Mouse (Mus musculus) ovary, postnatal 14 days (tissue): ENCODE results near the gene Olfr1342.

Experiments used
- DNase-seq: peaks from one replicate; pipeline ENCODE4 v3.0.0; 2022; ENCODE audit warnings: low spot score

Olfr1342 gene

DNA sequence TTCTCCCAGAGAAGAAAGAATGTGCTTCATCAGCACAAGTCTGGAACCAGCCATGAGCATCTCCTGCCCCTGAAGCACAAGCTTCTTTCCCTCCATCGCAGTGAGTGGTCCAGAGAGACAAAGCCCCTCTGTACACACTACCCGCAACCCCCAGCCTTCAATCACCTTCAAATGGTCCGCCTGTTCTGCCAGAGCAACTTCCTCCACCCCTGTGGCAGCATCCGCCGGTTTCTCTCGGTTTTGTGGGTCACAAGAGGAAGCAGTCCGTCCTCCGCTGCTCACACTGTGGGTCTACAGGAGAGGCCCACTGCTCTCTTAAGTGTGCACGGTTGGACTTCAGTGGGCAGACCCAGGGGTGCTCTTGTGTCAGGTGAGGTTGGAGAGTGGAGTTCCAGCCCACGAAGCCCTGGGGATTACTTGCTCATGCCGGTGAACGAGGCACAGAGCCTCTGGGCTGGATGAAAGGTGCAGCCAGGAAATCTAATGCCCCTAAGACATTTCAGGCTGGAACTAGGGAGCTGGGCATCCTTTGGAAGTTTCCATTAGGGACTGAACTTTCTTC, at the start of gene Olfr1342:
Olfr1342 (minus strand) TSS at position 345 of the 562 bp plus-strand sequence.
- DNase-seq, result no peak

DNA sequence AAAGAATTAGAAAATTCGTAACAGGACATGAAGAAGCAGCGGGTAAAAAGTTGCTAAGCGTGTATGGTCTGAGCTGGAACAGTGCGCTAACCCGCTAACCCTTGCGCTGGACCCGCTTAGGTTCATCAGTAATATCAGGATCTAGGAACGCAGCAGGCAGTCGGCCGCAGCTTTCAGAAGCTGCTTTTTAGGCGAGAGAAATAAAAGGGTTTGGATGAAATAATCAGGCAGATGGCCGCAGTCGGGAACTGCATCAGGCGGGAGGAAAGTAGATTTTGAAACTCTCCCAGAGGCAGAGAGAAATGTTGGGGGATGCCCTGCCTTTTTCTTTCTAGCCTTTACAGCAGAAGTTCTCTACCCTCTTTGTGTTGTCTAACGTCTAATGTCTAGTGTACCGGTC, 49.3 kb upstream of the Olfr1342 start:
- DNase-seq, result no peak

GRCm38 (mm10) chr4:118740988-118741698, 48.6 kb upstream of the Olfr1342 start:
- no peak for DNase-seq

- DNase-seq, result no peak
Observed at GRCm38 (mm10) chr4:118739574-118739973, 47.0 kb upstream of the Olfr1342 start.

GRCm38 (mm10) chr4:118731875-118732274, 39.3 kb upstream of the Olfr1342 start, which contains the start of gene Olfr1339:
TSS of gene Olfr1339 (plus strand) at chr4:118732175.
- no peak for DNase-seq

DNA sequence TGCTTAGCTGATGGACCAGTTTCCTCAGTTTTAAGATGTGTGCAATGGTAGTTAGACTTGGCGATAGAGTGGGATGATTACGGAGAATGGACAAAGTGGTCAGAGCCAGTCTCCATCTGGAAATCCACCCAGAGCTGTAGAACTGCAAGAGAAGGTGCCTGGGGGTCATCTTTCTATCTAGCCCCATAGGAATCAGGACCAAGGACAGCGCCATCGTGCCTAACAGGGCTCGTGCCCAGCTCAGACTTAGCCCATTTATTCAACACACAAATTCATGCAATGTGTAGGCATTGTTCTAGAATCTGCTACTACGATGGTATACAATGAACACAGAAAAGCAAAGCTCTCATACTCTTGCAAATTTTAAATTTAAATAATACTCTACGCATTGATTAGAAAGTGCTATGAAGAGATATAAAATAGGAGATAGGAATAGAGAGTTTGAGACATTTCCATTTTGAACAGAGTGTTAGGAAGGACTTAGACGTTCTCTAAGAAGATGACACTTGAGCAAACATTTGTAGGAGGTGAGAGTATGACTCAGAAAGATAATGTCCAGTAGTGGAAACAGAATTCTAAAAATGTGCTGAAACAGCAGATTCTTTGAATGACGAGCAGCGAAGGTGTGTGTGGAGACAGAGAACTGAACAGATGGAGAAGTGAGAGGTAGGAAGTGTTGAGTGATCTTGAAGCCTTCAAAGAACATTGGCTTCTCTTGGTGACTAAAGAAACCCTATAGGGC, 29.4 kb upstream of the Olfr1342 start:
- peak; percentile 2 for DNase-seq

- DNase-seq, result no peak
Observed at GRCm38 (mm10) chr4:118719838-118720237, 27.3 kb upstream of the Olfr1342 start, which contains the start of gene Olfr1340. TSS of gene Olfr1340 (plus strand) at chr4:118720138.

DNA sequence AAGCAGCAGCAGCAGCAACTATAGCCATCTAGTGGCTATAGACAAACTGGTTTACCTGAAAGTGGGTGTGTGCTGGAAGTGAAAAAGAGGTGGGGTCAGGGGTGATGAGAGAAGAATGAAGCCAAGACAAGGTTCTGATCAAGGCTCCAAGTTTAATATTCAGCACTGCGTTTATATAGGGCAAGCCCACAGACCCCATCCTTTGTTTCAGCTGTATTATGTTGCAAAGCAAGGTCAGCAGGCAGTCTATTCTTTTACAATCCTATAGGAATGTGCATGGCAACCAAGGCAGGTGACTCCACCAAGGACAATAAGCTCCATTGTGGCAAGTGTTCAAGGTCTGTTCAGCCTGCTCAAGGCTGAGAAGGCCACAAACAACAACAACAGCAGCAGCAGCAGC, 19.1 kb upstream of the Olfr1342 start:
- DNase-seq, result no peak

DNA sequence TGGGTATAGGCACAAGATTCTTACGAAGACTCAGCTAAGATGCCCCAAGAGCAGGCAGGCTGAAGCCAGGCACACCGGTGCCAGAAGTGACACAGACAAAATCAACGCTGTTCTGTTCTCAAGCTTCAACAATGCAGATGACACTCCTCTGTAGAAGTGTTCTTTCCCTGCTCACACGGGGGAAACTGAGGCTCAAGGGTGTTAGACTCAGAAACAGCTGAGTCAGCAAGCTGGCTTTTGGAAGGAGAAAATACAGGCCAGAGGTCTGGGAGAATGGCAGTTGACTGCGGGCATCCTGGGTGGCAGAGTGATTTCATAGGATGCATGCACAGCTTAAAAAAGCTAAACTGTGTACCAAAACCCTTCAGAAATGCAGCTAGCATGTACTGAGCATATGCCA, 15.5 kb upstream of the Olfr1342 start:
- no peak for DNase-seq

- no peak for DNase-seq
Observed at GRCm38 (mm10) chr4:118703223-118703622, 10.7 kb upstream of the Olfr1342 start, which contains the start of gene Olfr1341. TSS of gene Olfr1341 (plus strand) at chr4:118703523.

DNA sequence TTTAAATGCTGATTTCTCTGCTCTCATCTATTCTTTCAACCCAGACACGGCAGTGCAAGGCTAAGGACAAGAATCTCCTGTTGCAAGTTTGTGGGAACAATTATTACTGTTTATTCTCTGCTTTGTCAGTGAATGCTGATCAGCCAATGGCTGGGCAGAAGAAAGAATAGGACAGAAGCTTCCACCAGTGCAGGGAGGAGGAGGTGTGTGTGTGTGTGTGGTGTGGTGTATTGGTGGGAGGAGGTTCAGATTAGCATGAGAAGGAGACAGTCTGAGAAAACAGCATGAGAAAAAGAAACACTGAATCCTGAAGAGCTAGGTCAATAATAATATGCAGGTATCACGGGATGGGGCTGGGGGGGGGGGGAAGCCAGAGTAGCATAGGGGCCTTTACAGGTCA, 1.3 kb upstream of the Olfr1342 start:
- no peak for DNase-seq

DNA sequence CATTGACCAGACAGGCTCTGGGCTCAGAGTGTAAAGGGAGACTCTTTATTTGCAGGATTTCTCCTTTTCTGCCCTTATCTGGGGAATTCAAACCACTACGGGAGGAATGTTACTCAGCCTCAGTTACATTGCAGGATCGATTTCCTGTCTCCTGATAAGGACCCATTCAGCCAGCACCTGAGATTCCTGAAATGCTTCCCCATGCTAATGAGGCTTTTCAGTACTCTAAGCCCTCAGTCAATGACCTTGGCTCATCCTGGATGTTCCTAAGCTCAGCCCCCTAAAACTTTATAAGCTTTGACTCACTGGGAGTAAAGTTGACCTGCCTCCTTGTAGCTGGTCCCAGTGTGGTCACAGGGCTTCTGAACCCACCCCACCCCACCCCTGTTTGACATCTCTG, 5.5 kb downstream of the Olfr1342 start:
- no peak for DNase-seq

DNA sequence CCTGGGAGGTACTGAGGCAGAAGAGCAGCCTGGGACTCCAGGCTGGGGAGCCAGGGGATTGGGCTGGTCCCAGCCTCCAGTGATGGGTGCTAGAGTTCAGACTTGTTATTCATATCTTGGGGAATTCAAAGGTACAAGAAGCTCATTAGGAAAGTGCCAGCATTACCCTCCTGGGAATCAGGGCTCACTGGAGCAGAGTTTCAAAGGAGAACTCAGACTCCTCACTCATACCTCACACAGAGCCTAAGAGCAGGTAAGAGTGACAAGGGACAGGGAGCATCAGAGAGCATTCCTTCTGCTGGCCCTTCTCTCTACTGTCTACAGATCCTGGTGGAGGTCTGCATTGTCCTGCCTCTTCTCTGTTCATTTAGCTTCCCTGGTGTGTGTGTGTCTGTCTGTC, 33.9 kb downstream of the Olfr1342 start, which contains the start of gene Olfr62:
Olfr62 (plus strand) TSS at position 301 of the 400 bp plus-strand sequence.
- DNase-seq, result no peak

GRCm38 (mm10) chr4:118645234-118645633, 47.3 kb downstream of the Olfr1342 start:
- DNase-seq, result peak; percentile 54

DNA sequence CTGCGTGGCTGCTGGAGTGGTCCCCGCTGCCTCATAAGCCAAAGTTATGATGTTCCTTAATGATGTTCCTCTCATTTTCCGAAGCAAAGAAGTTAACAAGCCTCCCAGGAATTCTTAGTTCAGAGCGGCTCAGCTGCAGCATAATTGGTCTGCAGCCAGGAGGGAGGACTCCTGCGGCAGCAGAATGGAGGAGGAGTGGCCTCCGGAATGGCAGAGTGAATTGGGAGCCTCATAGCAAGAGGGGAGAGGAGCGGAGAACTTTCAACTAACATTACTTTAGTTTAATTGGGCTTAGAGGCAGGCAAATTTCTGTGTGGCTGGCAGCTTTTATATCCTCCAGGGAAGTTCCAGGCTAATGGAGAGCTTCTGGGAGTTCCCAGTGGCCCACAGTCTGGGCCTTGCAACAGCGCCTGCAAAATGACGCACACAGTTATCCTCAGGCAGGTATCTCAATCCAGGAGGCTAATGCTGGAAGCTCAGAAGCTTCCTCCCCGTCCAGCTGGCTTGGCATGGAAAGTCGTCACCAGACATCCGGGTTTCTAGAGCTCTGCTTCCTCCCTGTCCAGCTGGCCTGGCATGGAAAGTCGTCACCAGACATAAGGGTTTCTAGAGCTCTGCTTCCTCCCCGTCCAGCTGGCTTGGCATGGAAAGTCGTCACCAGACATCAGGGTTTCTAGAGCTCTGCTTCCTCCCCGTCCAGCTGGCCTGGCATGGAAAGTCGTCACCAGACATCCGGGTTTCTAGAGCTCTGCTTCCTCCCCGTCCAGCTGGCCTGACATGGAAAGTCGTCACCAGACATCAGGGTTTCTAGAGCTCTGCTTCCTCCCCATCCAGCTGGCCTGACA, 50.0 kb downstream of the Olfr1342 start:
- DNase-seq, result no peak
